Mouse (Mus musculus): ENCODE data around the gene B9d2. TPM values are rescaled to one million over a fixed set of nuclear protein-coding genes. Genes with fewer than 3 reads are reported as not detected.

Gene B9d2
- polyA plus RNA-seq, 1 experiment from 2014 or later: 49.8 TPM

DNA sequence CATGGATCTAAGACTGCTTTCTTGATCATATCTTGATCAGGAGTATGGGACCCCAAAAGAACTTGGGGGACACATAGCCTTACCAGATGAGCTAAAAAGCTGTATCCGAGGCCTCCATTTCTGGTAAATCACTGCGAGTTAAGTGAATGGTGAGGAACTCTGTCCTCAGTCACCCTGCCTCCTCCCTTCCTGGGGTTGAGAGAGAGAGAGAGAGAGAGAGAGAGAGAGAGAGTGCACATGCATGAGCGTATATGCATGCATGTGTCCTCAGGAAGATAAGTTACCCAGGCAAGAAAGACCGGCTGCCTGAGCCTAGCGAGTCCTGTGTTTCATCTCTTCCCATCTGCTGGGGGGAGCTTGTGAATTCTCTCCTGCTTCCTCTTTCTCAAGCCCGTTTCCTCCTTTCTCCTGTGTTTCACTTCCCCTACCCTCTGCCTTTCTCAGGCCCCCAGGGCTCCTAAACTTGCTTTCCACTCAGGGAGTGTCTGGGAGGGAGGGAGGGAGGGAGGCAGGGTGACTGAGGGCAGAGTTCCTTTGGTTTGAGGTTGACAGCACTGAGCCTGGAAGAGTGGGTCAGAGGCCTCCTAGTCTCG is 26.1 kb downstream of the B9d2 start:
- no peak for ATAC-seq
- no peak overlapping the region for H3K27ac ChIP-seq (ENCODE audit: low read depth, low read length)
- H3K36me3 ChIP-seq (ENCODE audit: control insufficient read depth, insufficient read depth, low read length): no peaks in the 10 kb centered on the region
- H3K27me3 ChIP-seq (replicated peaks; ENCODE audit: control insufficient read depth, insufficient read depth, low read length): no peaks in the 10 kb centered on the region
- H3K9ac ChIP-seq (ENCODE audit: low read depth, low read length): no peak overlapping the region
- no peak overlapping the region for H3K4me2 ChIP-seq (ENCODE audit: low read length)
- WGBS: 60% methylated on average over 7 of the region's 7 CpGs
- no peak overlapping the region for H3K4me3 ChIP-seq (ENCODE audit: low read length)
- peaks cover 12% of the 10 kb centered on the region for H3K4me1 ChIP-seq (ENCODE audit: control insufficient read depth, insufficient read depth, low read depth, low read length)
- H3K9me3 ChIP-seq (ENCODE audit: control insufficient read depth, low read length): no peaks in the 10 kb centered on the region

DNA sequence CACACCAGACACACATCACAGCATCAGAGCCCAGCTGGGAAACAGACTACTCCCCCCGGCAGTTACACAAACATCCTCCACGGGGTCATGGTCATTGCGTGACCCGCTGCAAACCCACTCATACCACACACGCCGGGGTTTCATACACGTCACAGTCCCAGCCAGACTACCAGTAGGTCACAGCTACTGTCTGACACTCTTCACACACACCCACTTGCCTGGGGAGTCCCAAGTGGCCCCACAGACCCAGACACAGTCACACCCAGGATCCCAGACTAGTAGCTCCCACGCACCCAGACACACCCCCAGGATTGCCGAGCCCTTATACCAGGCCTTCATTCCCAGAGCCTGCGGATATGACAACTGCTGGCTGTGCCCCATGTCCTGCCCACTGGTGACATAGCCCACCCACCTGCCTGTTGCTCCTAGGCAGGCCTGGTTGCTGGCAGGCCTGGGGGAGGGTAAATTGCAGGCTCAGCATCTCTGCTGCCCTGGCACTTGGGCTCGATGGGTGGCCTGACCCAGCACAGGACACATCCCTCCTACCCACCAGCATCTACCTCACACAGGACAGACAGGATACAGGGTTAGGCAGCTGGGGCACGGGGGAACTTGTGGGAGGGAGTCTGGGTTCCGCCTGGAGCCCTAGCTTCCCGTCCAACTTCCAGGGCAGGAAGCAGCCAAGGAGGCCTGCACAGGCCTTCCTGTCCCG is 27.2 kb downstream of the B9d2 start:
- Histone ChIP-seq H3K27ac (ENCODE audit: low read depth, low read length) (no peak overlapping the region), H3K9ac (ENCODE audit: low read depth, low read length) (no peak overlapping the region), H3K4me2 (ENCODE audit: low read length) (no peak overlapping the region; the same call in 1 of the 2 replicates), H3K36me3 (ENCODE audit: control insufficient read depth, insufficient read depth, low read length) (peaks cover 5% of the 10 kb centered on the region), H3K27me3 (replicated peaks; ENCODE audit: control insufficient read depth, insufficient read depth, low read length) (no peaks in the 10 kb centered on the region), H3K9me3 (ENCODE audit: control insufficient read depth, low read length) (no peaks in the 10 kb centered on the region), H3K4me1 (ENCODE audit: control insufficient read depth, insufficient read depth, low read depth, low read length) (peaks cover 12% of the 10 kb centered on the region), H3K4me3 (ENCODE audit: low read length) (no peak overlapping the region)
- whole genome bisulfite sequencing: 67% methylated on average over 15 of the region's 15 CpGs
- ATAC-seq: no peak

DNA sequence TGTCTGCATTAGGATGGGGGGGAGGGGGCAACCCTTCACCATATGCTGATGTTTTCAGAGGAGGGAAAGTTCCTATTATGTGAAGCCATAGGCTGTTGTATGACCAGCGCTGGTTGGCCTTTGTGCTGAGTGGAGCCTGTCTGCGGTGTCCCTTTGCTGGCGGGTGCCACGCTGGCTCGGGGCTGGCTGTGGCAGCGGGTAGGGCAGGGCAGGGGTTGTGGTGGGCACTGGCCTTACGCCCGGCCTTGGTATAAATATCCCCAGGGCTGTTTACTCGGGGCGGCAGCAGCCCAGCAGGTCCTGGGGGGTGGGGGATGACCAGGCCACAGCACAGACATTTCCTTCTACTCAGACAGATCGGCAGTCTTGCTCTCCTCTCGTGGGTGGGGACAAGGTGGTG is 29.4 kb downstream of the B9d2 start:
- Histone ChIP-seq H3K9ac (ENCODE audit: low read depth, low read length) (peak overlapping the region; percentile 28), H3K4me3 (ENCODE audit: low read length) (no peak overlapping the region), H3K4me2 (ENCODE audit: low read length) (peak overlapping the region; percentile 21), H3K27me3 (replicated peaks; ENCODE audit: control insufficient read depth, insufficient read depth, low read length) (no peaks in the 10 kb centered on the region), H3K27ac (ENCODE audit: low read depth, low read length) (no peak overlapping the region), H3K9me3 (ENCODE audit: control insufficient read depth, low read length) (no peaks in the 10 kb centered on the region), H3K36me3 (ENCODE audit: control insufficient read depth, insufficient read depth, low read length) (peaks cover 22% of the 10 kb centered on the region), H3K4me1 (ENCODE audit: control insufficient read depth, insufficient read depth, low read depth, low read length) (peaks cover 9% of the 10 kb centered on the region)
- ATAC-seq: peak; percentile 7; the same call in 1 of the 2 replicates
- 9% methylated on average over 12 of the region's 12 CpGs for WGBS

DNA sequence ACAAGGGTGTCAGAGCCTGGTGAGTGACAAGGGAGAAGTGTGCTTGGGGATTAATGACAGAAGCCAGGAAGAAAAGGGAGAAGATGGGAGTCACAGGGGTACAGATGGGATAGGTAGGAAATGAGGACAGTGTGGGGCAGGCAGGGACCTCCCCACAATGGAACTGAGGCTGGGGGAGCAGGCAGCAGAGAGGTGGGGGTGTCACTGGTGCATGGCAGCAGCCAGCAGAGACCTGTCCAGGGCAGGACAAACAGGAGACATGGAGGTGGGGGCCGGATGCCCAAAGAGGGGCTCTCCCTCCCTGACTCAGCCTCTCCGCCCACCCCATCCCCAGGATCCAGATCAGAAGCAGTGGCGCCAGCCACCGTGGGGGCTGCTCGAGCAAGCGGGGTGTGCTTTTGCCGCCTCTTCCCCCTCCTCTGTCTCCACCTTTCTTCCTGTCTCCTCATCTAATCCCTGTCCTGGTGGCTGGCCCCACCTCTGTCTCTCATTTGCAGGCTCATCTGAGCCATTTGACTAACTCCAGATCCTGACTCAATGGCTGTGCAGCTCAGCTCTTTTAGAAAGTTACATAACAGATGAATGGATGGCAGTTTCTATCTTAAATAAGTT is 30.0 kb downstream of the B9d2 start:
- no peak overlapping the region for H3K27ac ChIP-seq (ENCODE audit: low read depth, low read length)
- peak overlapping the region; percentile 28 for H3K9ac ChIP-seq (ENCODE audit: low read depth, low read length)
- no peaks in the 10 kb centered on the region for H3K27me3 ChIP-seq (replicated peaks; ENCODE audit: control insufficient read depth, insufficient read depth, low read length)
- no peaks in the 10 kb centered on the region for H3K9me3 ChIP-seq (ENCODE audit: control insufficient read depth, low read length)
- 0 out of 2 replicates have a peak, but pooled peaks have one; percentile 34 for ATAC-seq
- H3K36me3 ChIP-seq (ENCODE audit: control insufficient read depth, insufficient read depth, low read length): peaks cover 27% of the 10 kb centered on the region
- H3K4me1 ChIP-seq (ENCODE audit: control insufficient read depth, insufficient read depth, low read depth, low read length): peaks cover 9% of the 10 kb centered on the region
- WGBS: 0% methylated on average over 4 of the region's 7 CpGs
- H3K4me2 ChIP-seq (ENCODE audit: low read length): peak overlapping the region; percentile 21
- H3K4me3 ChIP-seq (ENCODE audit: low read length): no peak overlapping the region

DNA sequence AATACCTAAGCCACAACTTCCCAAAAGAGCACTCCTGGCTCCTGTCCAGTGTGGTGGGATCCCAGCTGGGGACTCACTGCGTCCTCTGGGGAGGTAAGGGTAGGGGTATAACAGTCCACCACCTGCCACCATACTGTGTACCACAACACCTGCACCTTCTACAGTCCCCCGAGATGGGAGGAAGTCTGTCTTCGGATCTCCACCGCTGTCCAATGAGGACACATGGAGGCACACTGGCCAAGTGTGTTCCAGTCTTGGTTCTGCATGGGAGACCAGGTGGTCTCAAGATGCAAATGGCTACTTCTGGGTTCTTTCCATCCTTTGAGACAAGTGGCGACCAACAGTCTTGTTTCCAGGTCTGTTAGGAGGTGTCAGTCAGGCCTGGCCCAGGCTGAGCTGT is 30.6 kb downstream of the B9d2 start:
- H3K4me1 ChIP-seq (ENCODE audit: control insufficient read depth, insufficient read depth, low read depth, low read length): peaks cover 9% of the 10 kb centered on the region
- H3K4me2 ChIP-seq (ENCODE audit: low read length): no peak overlapping the region
- H3K36me3 ChIP-seq (ENCODE audit: control insufficient read depth, insufficient read depth, low read length): peaks cover 32% of the 10 kb centered on the region
- no peak overlapping the region for H3K4me3 ChIP-seq (ENCODE audit: low read length)
- WGBS: 74% methylated on average over 5 of the region's 5 CpGs
- H3K9me3 ChIP-seq (ENCODE audit: control insufficient read depth, low read length): no peaks in the 10 kb centered on the region
- H3K27ac ChIP-seq (ENCODE audit: low read depth, low read length): no peak overlapping the region
- ATAC-seq: no peak
- no peak overlapping the region for H3K9ac ChIP-seq (ENCODE audit: low read depth, low read length)
- no peaks in the 10 kb centered on the region for H3K27me3 ChIP-seq (replicated peaks; ENCODE audit: control insufficient read depth, insufficient read depth, low read length)

DNA sequence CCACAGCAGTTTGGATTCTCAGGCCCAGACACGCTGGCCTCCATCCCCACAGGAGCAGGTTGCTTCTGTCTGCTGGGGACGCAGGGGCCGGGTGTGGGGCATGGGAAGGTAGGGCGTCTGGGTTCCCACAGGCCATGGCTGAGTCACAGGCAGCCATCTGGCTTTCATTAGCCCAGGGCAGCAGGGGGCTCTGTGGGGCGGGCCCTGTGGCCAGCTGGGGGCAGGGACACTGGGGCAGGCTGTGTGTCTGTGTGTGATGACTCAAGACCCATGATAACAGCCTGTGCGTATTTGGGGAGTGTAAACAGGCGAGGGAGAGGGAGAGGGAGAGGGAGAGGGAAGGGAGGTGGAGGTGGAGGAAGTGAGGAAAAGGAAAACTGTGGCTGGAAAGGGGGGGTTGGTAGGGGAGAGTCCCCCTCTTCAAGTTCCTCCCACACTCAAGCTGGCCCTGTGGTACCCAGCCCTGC is 31.2 kb downstream of the B9d2 start:
- no peak overlapping the region for H3K4me2 ChIP-seq (ENCODE audit: low read length)
- WGBS: 27% methylated on average over 7 of the region's 7 CpGs
- H3K9me3 ChIP-seq (ENCODE audit: control insufficient read depth, low read length): no peaks in the 10 kb centered on the region
- H3K4me3 ChIP-seq (ENCODE audit: low read length): no peak overlapping the region
- ATAC-seq: no peak
- no peak overlapping the region; the same call in 1 of the 2 replicates for H3K9ac ChIP-seq (ENCODE audit: low read depth, low read length)
- peaks cover 32% of the 10 kb centered on the region for H3K36me3 ChIP-seq (ENCODE audit: control insufficient read depth, insufficient read depth, low read length)
- no peaks in the 10 kb centered on the region for H3K27me3 ChIP-seq (replicated peaks; ENCODE audit: control insufficient read depth, insufficient read depth, low read length)
- H3K27ac ChIP-seq (ENCODE audit: low read depth, low read length): 0 out of 2 replicates have a peak overlapping the region, but pooled peaks have one; percentile 29
- H3K4me1 ChIP-seq (ENCODE audit: control insufficient read depth, insufficient read depth, low read depth, low read length): peaks cover 9% of the 10 kb centered on the region

DNA sequence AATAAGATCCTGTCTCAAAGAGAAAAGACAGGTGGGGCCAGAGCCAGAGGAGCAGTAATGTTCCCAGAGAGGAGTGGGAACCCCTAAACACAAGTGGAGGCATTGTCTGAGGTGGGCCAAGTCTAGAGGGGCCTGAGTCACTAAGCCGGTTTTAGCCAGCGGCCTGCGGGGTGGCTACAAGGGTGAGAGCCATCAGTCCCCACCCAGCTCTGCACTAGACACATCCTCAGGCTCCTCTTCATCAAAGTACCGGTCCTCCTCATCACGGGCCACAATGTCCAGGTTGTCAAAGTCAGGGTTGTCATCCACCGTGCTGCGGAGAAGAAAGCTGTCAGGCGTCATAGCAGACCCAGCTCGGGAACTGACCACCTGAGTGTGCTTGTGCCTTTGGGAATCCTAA is 32.2 kb downstream of the B9d2 start:
- H3K4me3 ChIP-seq (ENCODE audit: low read length): no peak overlapping the region
- H3K27me3 ChIP-seq (replicated peaks; ENCODE audit: control insufficient read depth, insufficient read depth, low read length): no peaks in the 10 kb centered on the region
- WGBS: 85% methylated on average over 9 of the region's 9 CpGs
- ATAC-seq: no peak
- H3K9ac ChIP-seq (ENCODE audit: low read depth, low read length): no peak overlapping the region
- no peak overlapping the region for H3K4me2 ChIP-seq (ENCODE audit: low read length)
- H3K4me1 ChIP-seq (ENCODE audit: control insufficient read depth, insufficient read depth, low read depth, low read length): peaks cover 14% of the 10 kb centered on the region
- H3K9me3 ChIP-seq (ENCODE audit: control insufficient read depth, low read length): no peaks in the 10 kb centered on the region
- H3K27ac ChIP-seq (ENCODE audit: low read depth, low read length): no peak overlapping the region
- peaks cover 32% of the 10 kb centered on the region for H3K36me3 ChIP-seq (ENCODE audit: control insufficient read depth, insufficient read depth, low read length)

DNA sequence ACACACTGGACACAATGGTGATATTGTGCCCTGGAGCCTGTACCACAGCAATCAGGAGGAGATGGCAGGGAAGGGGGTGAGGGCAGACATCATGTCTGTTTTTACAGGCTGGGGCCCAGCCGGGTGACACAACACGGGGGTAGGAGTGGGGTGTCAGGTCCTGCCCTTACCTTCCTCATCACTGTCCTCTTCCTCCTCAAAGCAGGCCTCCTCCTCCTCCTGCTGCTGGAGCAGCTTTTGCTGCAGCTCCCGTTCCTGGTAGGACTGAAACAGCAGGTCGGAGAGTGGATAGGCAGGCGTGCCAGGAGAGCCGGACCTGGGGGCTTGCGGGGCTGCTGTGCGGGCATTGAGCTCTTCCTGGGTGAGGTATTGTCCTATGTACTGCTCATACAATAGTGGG is 34.0 kb downstream of the B9d2 start:
- Histone ChIP-seq H3K4me1 (ENCODE audit: control insufficient read depth, insufficient read depth, low read depth, low read length) (peaks cover 24% of the 10 kb centered on the region), H3K27ac (ENCODE audit: low read depth, low read length) (no peak overlapping the region), H3K36me3 (ENCODE audit: control insufficient read depth, insufficient read depth, low read length) (peaks cover 32% of the 10 kb centered on the region), H3K9me3 (ENCODE audit: control insufficient read depth, low read length) (no peaks in the 10 kb centered on the region), H3K9ac (ENCODE audit: low read depth, low read length) (no peak overlapping the region), H3K27me3 (replicated peaks; ENCODE audit: control insufficient read depth, insufficient read depth, low read length) (no peaks in the 10 kb centered on the region), H3K4me2 (ENCODE audit: low read length) (no peak overlapping the region), H3K4me3 (ENCODE audit: low read length) (no peak overlapping the region)
- no peak for ATAC-seq
- WGBS: 92% methylated on average over 8 of the region's 8 CpGs

DNA sequence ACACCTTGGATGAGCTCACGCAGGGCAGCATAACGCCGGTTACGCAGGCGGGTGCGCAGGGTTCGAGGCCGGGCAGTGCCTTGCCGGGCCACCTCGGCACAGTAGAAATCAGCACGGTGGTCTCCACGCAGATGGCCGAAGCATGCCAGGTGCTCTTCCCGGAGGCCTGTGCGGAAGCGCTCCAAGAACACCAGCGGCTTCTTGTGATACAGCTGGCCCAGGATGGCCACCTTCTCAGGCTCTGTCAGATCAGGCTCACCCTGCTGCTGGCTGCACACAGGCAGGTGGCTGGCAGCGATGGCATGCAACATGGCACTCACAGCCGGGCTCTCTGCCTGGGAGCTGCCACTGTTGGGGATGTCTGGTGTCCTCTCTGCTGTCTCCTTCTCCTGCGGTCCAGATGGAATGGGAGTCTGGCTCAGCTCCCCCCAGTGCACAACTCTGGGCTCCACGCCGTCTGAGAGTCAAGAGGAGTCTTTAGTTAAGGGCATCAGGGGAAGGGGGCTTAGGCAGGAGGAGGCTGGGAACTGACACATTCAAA is 35.2 kb downstream of the B9d2 start:
- Histone ChIP-seq H3K4me3 (ENCODE audit: low read length) (no peak overlapping the region), H3K4me1 (ENCODE audit: control insufficient read depth, insufficient read depth, low read depth, low read length) (peaks cover 19% of the 10 kb centered on the region), H3K9me3 (ENCODE audit: control insufficient read depth, low read length) (no peaks in the 10 kb centered on the region), H3K4me2 (ENCODE audit: low read length) (no peak overlapping the region), H3K9ac (ENCODE audit: low read depth, low read length) (no peak overlapping the region), H3K36me3 (ENCODE audit: control insufficient read depth, insufficient read depth, low read length) (peaks cover 33% of the 10 kb centered on the region), H3K27ac (ENCODE audit: low read depth, low read length) (no peak overlapping the region), H3K27me3 (replicated peaks; ENCODE audit: control insufficient read depth, insufficient read depth, low read length) (no peaks in the 10 kb centered on the region)
- no peak for ATAC-seq
- 94% methylated on average over 22 of the region's 22 CpGs for WGBS

All from hindbrain, embryonic 16.5 days (tissue).